Mouse (Mus musculus): ENCODE measurements around the gene Dynlt1b.
"Not testable (repeated sequence)": the region's sequence is repeated elsewhere in the genome, so short reads cannot be mapped to it uniquely, and the experiment has no call there.

Gene Dynlt1b

DNA sequence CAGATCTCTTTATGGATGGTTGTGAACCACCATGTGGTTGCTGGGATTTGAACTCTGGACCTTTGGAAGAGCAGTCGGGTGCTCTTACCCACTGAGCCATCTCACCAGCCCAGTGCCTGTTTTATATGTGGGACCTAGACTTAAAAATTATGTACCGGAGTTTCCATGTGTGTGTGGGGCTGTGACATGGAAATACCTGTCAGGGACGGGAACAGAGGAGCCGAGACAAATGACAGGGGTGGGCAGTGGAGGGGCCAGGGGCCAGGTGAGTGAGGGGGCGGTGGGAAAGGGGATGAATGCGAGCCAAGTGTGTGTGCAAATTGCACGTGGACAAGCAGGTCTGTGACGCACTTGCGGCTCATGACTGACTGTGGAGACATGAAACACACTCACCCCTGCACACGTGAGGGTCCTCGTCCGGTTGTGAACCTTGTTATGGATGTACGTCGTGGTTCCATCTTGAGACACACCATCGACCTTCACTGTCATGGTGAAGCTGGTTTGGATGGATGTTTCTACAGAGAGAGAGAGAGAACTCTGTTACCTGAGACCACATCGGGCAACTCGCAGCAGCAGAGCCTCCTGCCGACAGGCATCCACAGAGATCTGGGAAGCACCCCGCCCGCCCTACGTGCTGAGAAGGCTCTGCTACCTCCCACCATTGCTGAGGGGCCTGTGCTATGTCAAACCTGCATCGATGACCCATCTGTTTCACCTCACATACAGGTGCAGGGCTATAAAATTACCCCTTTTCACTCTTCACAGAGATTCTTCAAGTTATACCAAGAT lies 26.9 kb downstream of the Dynlt1b start:
- DNase-seq (ENCODE audit: extremely low read depth, insufficient read length, low spot score): not testable (repeated sequence)

DNA sequence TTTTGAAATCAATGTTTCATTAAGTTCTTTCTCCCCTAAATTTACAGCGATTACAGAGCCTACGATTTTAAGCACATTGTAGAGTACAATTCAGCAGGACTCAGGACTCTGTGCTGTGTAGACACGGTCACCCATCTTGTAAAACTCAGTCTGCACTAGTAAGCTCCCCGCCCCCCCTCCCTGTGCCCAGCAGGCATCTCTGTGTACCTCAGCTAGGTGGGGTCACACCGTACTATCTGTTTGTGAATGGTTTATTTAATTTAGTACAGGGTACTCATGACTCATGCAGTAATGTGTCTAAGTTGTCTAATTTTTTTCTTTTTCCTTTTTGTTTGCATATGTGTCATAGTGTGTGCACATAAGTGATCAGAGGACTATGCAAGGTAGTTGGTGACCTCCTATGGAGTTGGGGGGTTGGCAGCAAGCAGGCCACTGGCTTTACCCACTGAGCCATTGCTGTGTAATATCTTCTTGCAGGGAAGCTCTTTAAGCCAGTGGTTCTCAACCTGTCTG lies 31.2 kb downstream of the Dynlt1b start:
- DNase-seq (ENCODE audit: extremely low read depth, insufficient read length, low spot score): not testable (repeated sequence)

DNA sequence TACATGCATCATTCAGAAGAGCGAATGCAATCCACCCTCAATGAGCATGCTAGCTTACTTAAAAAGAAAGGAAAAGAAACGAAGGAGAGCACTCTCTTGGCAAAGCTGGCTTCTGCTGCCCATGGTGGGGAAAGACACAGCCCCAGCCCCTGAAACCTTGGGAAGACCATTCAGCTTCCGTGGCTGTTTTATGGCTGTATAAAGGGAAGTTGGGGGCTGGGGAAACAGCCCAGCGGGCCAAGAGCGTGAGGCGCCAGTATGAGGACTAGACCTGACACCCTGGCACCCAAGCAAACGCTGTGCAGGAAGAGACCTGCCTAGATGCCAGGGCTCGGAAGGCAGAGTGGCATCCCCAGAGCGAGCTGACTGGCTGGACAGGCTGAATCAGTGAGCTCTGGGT lies 35.8 kb downstream of the Dynlt1b start:
- DNase-seq (ENCODE audit: extremely low read depth, insufficient read length, low spot score): not testable (repeated sequence)

DNA sequence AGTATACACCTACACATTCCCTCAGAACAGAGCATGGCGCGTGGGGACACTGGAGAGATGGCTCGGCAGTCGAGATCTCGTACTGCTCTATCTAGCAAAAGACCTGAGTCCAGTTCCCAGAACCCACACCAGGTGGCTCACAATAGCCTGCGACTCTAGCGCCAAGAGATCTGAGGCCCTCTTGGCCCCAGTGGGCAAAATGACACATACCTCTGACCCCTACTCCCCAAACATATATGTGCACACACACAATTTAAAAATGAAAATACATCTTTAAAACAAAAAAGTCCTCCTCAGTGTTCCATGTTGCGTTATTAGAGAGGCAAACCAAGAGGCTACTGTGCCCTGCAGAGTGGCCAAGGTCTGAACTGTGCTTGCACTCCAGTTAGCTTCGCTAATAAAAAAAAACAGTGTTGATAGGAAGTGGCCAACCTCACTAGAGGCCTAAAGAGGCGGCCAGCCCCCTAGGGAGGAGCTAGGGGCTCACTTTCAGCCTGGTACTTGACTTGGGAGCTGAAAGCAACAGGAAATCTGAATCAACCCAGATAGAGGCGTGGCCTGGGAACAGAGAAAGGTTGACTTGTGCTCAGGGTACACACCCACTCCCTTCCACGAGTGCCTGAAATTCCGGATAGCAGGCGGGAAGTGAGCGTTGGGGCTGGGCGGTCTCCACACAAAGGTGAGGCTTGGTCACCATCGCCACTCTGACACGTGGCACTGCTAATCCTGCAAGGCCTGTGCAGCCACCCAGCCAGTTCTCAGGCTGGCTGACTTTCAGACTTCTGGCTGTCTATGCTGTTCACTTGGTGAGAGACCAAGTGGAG lies 37.9 kb downstream of the Dynlt1b start:
- peak; percentile 57 for DNase-seq (ENCODE audit: extremely low read depth, insufficient read length, low spot score)

DNA sequence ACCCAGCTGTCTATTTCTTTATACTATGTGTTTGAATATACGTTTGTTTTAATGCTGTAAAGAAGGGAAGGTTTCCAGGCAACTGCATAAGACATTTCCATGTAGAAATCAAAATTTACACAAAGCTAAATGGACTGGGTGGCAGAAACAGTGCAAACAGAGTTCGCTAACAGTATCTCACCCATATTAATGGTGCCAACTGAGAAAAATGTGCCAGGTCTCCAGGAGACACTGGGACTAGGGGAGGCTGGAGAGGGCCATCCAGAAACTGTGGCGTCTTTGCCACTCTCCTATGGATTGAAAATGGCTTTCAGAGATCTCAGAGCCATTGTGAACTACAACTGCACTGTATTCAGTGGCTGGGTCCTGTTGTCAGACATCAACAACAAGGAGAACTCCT lies 40.1 kb downstream of the Dynlt1b start:
- DNase-seq (ENCODE audit: extremely low read depth, insufficient read length, low spot score): not testable (repeated sequence)

DNA sequence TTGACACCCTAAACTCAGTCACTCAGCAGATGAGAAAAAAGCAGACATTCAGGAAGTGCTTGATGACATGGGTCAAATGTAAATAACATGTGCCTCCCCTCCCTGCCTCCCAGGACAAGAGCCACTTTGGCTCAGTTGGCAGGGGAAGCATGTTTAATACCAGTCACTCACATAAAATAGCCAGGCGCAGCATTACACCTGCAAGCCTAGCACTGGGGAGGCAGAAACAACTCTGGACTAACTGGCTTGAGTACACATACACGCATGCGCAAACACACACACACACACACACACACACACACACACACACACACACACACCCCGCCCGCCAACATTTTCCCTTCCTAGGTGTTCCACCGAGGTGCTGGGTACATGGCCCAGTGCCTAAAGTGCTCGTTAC lies 40.8 kb downstream of the Dynlt1b start:
- not testable (repeated sequence) for DNase-seq (ENCODE audit: extremely low read depth, insufficient read length, low spot score)

DNA sequence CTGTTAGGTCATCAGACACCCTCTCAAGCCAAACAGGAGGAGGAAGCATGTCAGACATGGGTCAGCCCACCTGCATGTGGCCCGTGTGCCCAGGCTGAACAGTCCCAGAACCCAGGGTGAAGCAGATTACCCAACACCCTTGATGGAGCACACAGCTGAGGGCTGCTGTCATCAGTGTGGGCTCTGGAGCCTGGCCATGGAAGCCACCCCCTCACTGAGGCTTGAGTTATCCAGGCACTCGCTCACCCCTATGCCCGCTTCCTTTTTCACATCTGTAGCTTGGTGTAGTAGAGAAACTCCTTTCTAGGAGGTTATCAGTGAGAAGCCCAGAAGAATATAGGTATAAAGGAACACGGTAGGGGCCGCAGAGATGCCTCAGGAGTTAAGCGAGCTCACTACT lies 45.4 kb downstream of the Dynlt1b start:
- DNase-seq (ENCODE audit: extremely low read depth, insufficient read length, low spot score): not testable (repeated sequence)

DNA sequence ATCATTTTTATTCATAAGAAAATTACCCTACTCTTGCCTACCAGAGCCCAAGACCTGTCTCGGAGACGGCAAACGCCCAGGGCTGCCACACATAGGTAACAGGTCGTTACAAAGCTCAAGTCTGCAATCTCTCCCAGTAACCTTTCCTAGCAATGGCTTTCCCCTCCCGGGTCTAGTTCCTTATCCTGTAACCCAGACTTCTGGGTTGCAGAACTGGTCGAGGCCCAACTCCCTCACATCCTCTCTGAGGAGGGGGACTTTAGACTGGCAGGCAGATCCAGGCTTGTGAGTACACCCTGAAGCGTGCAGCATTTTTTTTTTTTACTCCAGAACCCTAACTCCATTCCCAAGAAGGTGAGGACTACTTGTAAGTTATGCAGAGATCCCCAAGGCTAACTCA lies 46.0 kb downstream of the Dynlt1b start:
- not testable (repeated sequence) for DNase-seq (ENCODE audit: extremely low read depth, insufficient read length, low spot score)

DNA sequence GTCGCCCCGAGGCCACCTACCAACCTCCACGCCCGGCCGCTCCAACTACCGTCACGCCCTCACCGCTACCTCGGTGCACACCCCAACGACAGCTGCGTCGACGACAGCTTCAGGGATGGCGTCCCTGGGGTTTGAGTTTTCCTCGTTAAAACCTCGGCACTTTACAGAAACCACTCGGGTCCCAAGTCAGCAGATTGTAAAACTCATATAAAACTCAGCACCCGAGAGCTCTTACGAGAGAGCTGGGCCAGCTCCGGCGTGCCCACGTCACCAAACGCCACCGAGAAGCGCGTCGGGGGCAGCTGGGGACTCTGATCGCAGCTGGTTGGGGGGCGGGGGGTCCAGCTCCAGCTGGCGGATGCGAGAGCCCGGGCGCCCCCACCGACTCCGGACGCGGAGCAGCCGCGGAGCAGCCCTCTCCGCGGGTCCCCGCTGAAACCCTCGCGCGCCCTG lies 46.6 kb downstream of the Dynlt1b start:
- peak; percentile 37 for DNase-seq (ENCODE audit: extremely low read depth, insufficient read length, low spot score)

DNA sequence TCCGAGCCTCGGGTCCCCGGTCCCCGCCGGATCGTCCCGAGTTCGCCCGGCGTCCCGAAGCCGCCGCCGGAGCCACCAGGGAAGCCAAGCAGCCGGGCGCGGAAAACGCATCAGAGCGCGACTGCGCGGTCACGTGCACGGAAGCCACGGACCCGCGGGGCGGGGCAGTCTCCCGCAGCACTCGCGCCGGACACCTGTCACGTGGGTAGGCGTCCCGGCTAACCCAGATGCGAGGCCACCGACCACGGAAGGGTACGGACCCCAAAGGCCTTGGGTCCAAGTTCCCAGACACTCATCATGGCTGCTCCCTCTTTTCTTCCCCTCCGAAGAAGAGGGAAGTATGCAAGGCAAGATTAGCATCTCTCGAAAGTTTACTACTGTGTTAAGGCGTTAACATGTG lies 47.1 kb downstream of the Dynlt1b start:
- DNase-seq (ENCODE audit: extremely low read depth, insufficient read length, low spot score): peak; percentile 34

DNA sequence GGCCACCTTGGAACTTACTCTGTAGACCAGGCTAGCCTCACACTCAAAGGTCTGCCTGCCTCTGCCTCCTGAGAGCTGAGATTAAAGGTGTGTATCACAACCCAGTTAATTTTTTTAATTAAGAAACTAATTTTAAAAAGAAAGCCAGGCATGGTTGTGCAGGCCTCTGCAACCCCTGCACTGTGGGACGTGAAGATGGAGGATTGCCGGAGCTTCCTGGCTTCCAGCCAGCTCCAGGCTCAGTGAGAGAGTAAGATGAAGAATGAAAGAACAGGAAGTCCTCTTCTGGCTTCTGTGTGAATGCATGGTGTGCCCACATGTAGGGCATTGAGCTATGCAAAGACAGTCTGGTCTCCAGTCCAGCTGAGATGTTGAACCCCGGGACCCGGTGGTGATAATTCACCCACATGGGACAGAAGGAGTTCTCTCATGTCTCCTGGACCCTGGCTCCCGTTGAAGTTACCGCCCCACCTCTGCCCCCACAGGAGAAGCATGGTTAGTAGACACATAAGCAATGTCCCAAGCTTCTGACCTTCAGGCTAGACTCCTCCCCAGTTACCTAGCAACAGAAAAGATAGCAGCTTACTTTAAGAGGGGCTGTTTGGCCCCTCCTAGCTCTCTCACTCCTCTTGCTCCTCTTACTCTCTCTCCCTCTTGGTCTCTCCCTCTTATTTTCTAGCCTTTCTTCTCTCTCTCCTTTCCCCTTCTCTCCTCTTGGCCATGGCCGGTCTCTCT lies 51.1 kb downstream of the Dynlt1b start:
- DNase-seq (ENCODE audit: extremely low read depth, insufficient read length, low spot score): not testable (repeated sequence)

DNA sequence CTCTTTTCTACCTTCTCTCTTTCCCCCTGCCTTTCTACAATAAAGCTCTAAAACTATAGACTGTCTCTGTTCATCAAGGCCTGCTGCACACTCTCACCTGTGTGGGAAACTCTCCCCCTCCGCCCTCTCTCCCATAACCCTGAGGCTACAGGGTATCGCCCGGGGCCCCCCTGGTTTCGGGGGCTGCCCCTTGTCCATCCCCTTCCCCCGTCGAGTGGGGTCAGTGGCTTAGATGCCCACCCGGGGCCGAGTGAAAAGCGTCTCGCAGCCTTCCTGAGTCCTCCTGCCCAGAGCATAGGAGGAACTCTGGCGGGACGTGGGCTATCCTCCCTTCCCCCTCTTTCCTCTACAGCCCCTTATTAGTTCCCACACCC lies 51.7 kb downstream of the Dynlt1b start:
- not testable (repeated sequence) for DNase-seq (ENCODE audit: extremely low read depth, insufficient read length, low spot score)

DNA sequence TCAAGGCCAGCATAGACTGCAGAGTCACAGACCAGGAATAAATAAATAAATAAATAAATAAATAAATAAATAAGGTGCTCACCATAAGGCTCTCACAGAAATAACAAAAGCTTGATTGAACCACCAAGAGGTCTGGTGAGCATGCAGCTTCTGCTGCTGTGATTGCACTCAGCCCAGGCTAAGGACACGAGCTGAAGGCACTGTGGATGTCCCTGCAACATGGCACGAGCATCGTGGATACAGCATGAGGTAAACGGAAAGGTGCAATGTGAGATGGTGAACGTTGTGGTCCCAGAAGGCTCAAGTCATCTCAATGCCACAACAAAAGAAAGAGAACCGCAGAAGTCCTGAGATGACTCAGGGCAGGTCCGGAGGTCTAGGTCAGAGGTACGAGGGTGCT lies 52.3 kb downstream of the Dynlt1b start:
- not testable (repeated sequence) for DNase-seq (ENCODE audit: extremely low read depth, insufficient read length, low spot score)

All from 3134 (cell line).